Comparison of ENCODE assay signal across 20 mouse cellular contexts in genomic region chr9:104981934-104982548, GRCm38 (mm10).
A peak's percentile ranks its signal among the peaks of the same experiment; 100 is the strongest.
DNase-seq lines count a peak whose midpoint lies in the region; ATAC-seq and TF ChIP-seq lines count a peak whose summit lies in the region.
"Had no signal": no experiment of that assay in that cellular context is flagged by ENCODE, and none has a peak within 500 bp of the region (broad histone marks: within the 10 kb centered on the region; RNA-seq: fewer than 3 reads in every experiment).

No protein-coding gene starts in this region.

- POLR2A ChIA-PET in Patski (lab: Charles Lee): no interaction called here

- no peak overlapping the region for H3K27ac ChIP-seq in kidney, embryonic 15.5 days
- peak overlapping the region; percentile 18; the same call in 1 of the 2 replicates for H3K27ac ChIP-seq in embryonic fibroblast, embryonic 13.5 days (ENCODE audit: insufficient read depth, low read length)
- no peak overlapping the region for H3K27ac ChIP-seq in intestine, embryonic 16.5 days (ENCODE audit: low read length)
- H3K27ac ChIP-seq: embryonic facial prominence, embryonic 13.5 days; embryonic facial prominence, embryonic 15.5 days; forebrain, embryonic 13.5 days; forebrain, embryonic 15.5 days had no signal

- H3K27me3 ChIP-seq in kidney, embryonic 15.5 days: no peaks in the 10 kb centered on the region
- H3K27me3 ChIP-seq in Patski: no peaks in the 10 kb centered on the region
- no peaks in the 10 kb centered on the region for H3K27me3 ChIP-seq in intestine, embryonic 16.5 days (replicated peaks; ENCODE audit: control insufficient read depth, insufficient read depth, low read length)
- H3K27me3 ChIP-seq: embryonic facial prominence, embryonic 13.5 days; embryonic facial prominence, embryonic 15.5 days; forebrain, embryonic 13.5 days; forebrain, embryonic 15.5 days had no signal

- no peak overlapping the region for H3K9ac ChIP-seq in kidney, embryonic 15.5 days
- no peak overlapping the region for H3K9ac ChIP-seq in intestine, embryonic 16.5 days (ENCODE audit: low read depth, low read length)
- H3K9ac ChIP-seq: embryonic facial prominence, embryonic 13.5 days; embryonic facial prominence, embryonic 15.5 days; forebrain, embryonic 13.5 days; forebrain, embryonic 15.5 days; forebrain, postnatal 0 days had no signal

- no peak overlapping the region for H3K4me2 ChIP-seq in kidney, embryonic 15.5 days
- H3K4me2 ChIP-seq in intestine, embryonic 16.5 days (ENCODE audit: low read depth, low read length): no peak overlapping the region
- H3K4me2 ChIP-seq: embryonic facial prominence, embryonic 13.5 days; embryonic facial prominence, embryonic 15.5 days; forebrain, embryonic 13.5 days; forebrain, embryonic 15.5 days had no signal

- H3K4me3 ChIP-seq in kidney, embryonic 15.5 days (replicated peaks): no peak overlapping the region
- no peak overlapping the region for H3K4me3 ChIP-seq in embryonic fibroblast, embryonic 13.5 days (ENCODE audit: insufficient read depth, low read length)
- H3K4me3 ChIP-seq in intestine, embryonic 16.5 days (ENCODE audit: low read length): no peak overlapping the region
- H3K4me3 ChIP-seq: embryonic facial prominence, embryonic 13.5 days; embryonic facial prominence, embryonic 15.5 days; forebrain, embryonic 13.5 days; forebrain, embryonic 15.5 days had no signal

- TF ChIP-seq POLR2A in embryonic fibroblast, embryonic 13.5 days (IDR thresholded peaks at IDR 0.05; ENCODE audit: low read depth, low read length): no peak

- TF ChIP-seq CTCF in Patski (IDR thresholded peaks at IDR 0.05): no peak
- no peak for TF ChIP-seq CTCF in embryonic fibroblast, embryonic 13.5 days (IDR thresholded peaks at IDR 0.05; ENCODE audit: borderline replicate concordance, insufficient read depth, low read length)

- H3K4me1 ChIP-seq in kidney, embryonic 15.5 days: no peaks in the 10 kb centered on the region
- H3K4me1 ChIP-seq in embryonic fibroblast, embryonic 13.5 days (ENCODE audit: control insufficient read depth, insufficient read depth, low read length): no peaks in the 10 kb centered on the region
- H3K4me1 ChIP-seq in intestine, embryonic 16.5 days (ENCODE audit: control insufficient read depth, insufficient read depth, low read length): no peaks in the 10 kb centered on the region
- H3K4me1 ChIP-seq: embryonic facial prominence, embryonic 13.5 days; embryonic facial prominence, embryonic 15.5 days; forebrain, embryonic 13.5 days; forebrain, embryonic 15.5 days had no signal

- DNase-seq in kidney, adult 9 months: peak; percentile 13
- DNase-seq in Patski (ENCODE audit: low read depth, low spot score): peak; percentile 73
- no peak for DNase-seq in lung, adult 18-20 months
- DNase-seq: adrenal gland, adult 2 months; adrenal gland, postnatal 10 days; adrenal gland, postnatal 25 days; cerebellum, adult 11-12 months; cerebellum, adult 2 months; cerebellum, adult 9-10 months; cerebellum, postnatal 10 days; cerebellum, postnatal 36 days; embryo, embryonic 11 days; forebrain, postnatal 0 days had no signal

- no peaks in the 10 kb centered on the region for H3K9me3 ChIP-seq in kidney, embryonic 15.5 days (replicated peaks)
- H3K9me3 ChIP-seq in intestine, embryonic 16.5 days (ENCODE audit: control insufficient read depth, low read length): no peaks in the 10 kb centered on the region
- H3K9me3 ChIP-seq: embryonic facial prominence, embryonic 13.5 days; embryonic facial prominence, embryonic 15.5 days; forebrain, embryonic 13.5 days; forebrain, embryonic 15.5 days had no signal

- ATAC-seq in kidney, embryonic 15.5 days (replicated peaks; ENCODE audit: low FRiP score): no peak
- ATAC-seq in Patski: peak; percentile 92
- ATAC-seq in intestine, embryonic 16.5 days: no peak
- ATAC-seq: forebrain, embryonic 13.5 days; forebrain, embryonic 15.5 days; forebrain, postnatal 0 days had no signal

- no peaks in the 10 kb centered on the region for H3K36me3 ChIP-seq in kidney, embryonic 15.5 days
- H3K36me3 ChIP-seq in intestine, embryonic 16.5 days (ENCODE audit: control insufficient read depth, insufficient read depth, low read length): no peaks in the 10 kb centered on the region
- H3K36me3 ChIP-seq: embryonic facial prominence, embryonic 13.5 days; embryonic facial prominence, embryonic 15.5 days; forebrain, embryonic 15.5 days had no signal

- CTCF ChIA-PET in Patski (lab: Charles Lee): interaction anchor here (1.1 kb wide), 1 partner anchor 40 kb away, joined by 3 read pairs; no protein-coding TSS in a partner anchor

- WGBS in kidney, embryonic 15.5 days: 72% methylated on average over 2 of the region's 2 CpGs
- 84% methylated on average over 2 of the region's 2 CpGs for WGBS in intestine, embryonic 16.5 days

- in situ Hi-C loops in Patski (cut with MboI; ENCODE audit: low pct_unique_long_range_greater_than_20kb): no loop called here

Comparison
In these comparisons a context has a peak if more than half of its experiments do, and no peak if none do; other contexts are left out.
1. DNase-seq: peak in kidney, adult 9 months (single experiment) and Patski (single experiment); none in lung, adult 18-20 months (0 of 2).